Mouse (Mus musculus) liver, embryonic 14.5 days (tissue): ENCODE data around the gene A930004D18Rik.

ENCODE experiments used
- CTCF ChIP-seq: IDR thresholded peaks from 2 replicates; pipeline ENCODE4 v1.5.1; 2016; ENCODE audit warnings: antibody characterized with exemption, low read depth, control low read depth
- EP300 ChIP-seq: IDR thresholded peaks from 2 replicates; pipeline ENCODE4 v1.6.1; 2016; ENCODE audit warnings: antibody characterized with exemption, low read depth

- TF ChIP-seq EP300: 0 out of 2 replicates have a peak, but pooled peaks have one; percentile 24
- TF ChIP-seq CTCF: peak; percentile 31; the same call in 1 of the 2 replicates
These were observed 26.3 kb upstream of the A930004D18Rik start for GRCm38 (mm10) chr2:18063763-18064251.
